Mouse (Mus musculus): Measurements from ENCODE around the gene Atxn7l3b.
"Not testable (repeated sequence)": the region's sequence is repeated elsewhere in the genome, so short reads cannot be mapped to it uniquely, and the experiment has no call there.

Atxn7l3b gene

DNA sequence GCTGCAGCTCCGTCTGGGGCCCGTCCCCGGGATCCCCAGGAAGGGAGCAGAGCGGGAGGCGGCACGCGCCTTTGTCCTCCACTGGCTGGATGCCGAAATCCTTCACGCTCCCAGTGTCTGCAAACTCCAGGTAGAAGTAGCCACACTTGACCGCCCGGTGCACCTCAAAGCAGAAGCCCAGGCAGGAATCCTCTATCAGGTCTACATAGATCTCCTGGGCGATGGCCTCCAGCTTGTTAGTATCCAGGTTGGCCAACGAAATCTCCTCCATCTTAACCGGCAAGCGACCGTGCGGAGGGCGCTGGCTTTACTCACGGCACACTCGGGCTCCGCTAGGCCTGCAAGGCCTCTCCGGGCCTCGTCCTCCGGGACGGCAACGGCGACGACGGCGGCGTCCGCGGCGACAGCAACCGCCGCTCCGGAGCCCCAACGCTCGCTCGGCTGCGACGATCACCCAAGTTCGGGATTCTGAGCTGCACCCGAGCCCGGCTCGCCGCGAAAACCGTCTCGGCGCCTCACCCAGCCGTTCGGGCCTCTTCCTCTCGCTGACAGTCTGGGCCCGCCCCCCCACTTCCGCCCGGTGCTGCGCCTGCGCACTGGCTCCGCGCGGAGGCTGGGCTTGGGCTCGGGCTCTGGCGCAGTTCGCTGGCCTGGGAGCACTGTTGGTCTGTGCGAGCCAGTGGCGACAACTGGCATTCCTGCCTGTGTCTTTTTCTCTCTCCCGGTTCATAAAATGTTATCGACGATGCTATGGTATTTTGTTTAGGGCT, at the start of gene Atxn7l3b:
TSS of gene Atxn7l3b (minus strand) at position 550 of the 770 bp plus-strand sequence.
- in situ Hi-C loops (cut with MboI; ENCODE audit: unreplicated experiment in 2 of 2), result no loop called here

DNA sequence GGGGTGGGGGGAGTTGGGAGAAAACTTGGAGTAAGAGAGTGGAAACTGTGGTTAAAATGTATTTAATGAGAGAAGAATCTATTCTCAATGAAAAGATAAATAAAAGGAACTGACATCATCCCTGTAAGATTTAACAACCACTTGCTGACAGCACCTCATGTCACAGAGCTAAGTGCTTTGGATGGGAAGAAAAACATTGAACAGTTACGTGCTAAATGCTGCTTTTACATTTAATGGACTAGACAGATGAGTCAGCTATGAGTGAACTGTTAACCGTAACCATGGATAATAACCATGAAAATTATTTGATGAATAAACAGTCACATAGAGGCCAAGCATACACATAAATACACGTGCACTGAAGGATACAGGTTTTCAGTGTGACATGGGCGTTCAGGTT, 48.8 kb upstream of the Atxn7l3b start:
- in situ Hi-C loops (cut with MboI; ENCODE audit: unreplicated experiment in 2 of 2), result no loop called here

DNA sequence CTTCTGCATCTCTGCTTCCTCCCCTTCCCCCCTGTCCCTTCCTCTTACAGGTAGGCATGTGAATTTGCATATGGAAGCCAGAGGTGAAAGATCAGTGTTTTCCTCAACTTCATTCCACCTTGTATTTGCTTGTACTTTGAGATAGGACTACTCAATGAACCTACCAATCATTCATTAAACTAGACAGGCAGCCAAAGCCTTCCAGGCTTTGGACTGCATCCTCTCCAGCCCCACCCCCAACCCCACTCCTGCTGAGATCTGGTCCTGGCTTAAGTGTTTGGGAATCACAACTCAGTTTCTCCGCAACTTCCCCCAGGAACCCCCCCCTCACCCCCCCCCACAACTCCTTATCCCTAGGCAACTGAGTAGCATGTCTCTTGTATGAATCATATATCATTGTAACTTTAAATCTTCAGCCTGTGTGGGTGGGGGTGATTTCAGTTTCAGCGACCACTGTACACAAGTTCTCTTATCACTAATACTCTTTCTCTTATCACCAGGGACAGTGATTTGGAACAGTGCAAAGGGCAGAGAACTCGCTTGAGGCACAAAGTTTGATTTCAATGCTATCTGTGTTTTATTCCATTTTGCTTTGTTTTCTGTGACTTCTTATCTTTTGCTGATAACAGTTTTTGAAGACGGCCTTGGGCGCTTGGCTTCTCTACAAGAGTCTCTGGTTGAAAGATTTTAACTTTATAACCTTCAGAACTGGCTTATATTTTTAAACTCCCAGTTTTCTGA, 44.7 kb upstream of the Atxn7l3b start:
- in situ Hi-C loops (cut with MboI; ENCODE audit: unreplicated experiment in 2 of 2), result no loop called here

DNA sequence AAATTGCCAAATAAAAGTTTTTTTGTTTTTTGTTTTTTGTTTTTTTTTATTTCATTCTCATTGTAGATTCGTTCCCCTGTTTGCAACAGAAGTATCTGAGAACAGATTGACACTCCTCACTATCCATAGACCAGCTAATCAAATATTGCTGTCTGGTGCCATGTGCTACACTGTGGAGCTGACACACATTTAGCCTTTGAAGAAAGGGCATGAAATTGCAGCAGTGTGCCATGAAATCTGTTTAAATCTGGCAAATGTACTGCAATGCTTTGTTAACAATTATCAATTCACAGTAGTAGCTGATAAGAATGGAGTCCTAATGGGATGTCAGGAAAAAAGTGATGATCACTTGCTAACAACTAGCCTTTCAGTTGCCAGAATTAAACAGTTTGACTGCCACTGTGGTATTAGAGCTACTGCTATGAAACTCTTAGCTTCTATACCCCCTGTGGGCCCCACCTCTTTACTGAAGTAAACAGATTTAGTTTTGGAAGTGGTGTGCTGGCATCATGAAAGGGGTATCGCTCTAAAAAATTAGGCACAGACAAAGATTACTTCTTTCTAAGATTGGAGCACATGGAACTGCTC, 41.3 kb upstream of the Atxn7l3b start:
- in situ Hi-C loops (cut with MboI; ENCODE audit: unreplicated experiment in 2 of 2), result no loop called here

DNA sequence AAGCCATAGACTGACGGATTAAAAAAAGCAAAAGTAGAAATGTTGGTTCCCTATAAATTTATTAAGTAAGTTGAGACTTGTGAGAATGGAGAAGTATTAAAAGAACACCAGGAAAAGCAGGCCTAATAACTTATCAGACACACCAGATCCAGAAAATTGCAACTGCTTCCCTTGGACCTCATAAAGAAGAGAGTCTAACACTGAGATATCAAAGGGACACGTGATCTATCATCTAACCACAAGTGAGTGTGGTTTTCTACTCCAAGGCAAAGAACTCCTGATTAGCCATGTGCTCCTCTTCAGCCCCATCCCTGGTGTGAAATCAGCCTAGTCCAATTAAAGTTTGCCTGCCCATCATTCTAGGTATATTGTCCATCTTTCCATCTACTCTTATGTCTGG, 38.8 kb upstream of the Atxn7l3b start:
- in situ Hi-C loops (cut with MboI; ENCODE audit: unreplicated experiment in 2 of 2), result no loop called here

GRCm38 (mm10) chr10:112962216-112962615, 33.4 kb upstream of the Atxn7l3b start:
- in situ Hi-C loops (cut with MboI; ENCODE audit: unreplicated experiment in 2 of 2), result not testable (repeated sequence)

- in situ Hi-C loops (cut with MboI; ENCODE audit: unreplicated experiment in 2 of 2), result no loop called here
These were observed 25.3 kb upstream of the Atxn7l3b start for GRCm38 (mm10) chr10:112954140-112954539.

DNA sequence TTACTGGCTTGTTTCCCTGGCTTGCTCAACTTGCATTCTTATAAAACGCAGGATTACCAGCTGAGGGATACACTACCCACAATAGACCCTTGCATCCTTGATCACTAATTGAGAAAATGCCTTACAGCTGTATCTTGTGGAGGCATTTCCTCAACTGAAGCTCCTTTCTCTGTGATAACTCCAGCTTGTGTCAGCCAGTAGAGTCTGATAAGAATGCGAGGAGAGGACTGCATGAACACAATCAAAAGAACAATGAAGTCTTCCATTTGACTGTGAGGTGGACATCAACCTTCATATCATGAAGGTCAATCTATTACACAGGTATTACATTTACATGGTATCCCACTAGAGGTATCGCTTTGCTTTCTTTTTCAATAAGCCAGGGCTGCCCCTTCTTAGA, 19.7 kb upstream of the Atxn7l3b start:
- in situ Hi-C loops (cut with MboI; ENCODE audit: unreplicated experiment in 2 of 2), result no loop called here

- in situ Hi-C loops (cut with MboI; ENCODE audit: unreplicated experiment in 2 of 2), result no loop called here
These were observed 418 bp upstream of the Atxn7l3b start for GRCm38 (mm10) chr10:112929222-112929615.

GRCm38 (mm10) chr10:112926961-112927360, 1.8 kb downstream of the Atxn7l3b start:
- in situ Hi-C loops (cut with MboI; ENCODE audit: unreplicated experiment in 2 of 2), result no loop called here

DNA sequence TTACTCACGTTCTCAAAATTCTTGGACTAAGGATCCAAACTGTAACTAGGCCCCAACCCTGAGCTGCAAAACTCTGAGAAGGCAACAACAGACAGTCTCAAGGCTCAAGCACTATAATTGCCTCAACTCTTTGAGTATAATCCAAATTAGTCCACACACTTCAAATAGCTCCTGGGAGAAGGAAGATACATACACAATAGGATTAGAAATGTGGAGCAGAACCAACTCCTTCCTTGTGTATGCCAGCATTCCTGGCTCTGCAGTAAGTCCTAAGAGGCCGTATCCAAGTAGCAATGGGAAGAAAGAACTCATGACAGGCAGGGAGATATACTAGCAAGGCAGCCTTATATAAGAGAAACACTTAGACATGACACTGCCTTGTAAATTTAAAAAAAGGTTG, 2.5 kb downstream of the Atxn7l3b start:
- in situ Hi-C loops (cut with MboI; ENCODE audit: unreplicated experiment in 2 of 2), result no loop called here

GRCm38 (mm10) chr10:112916575-112917190, 12.1 kb downstream of the Atxn7l3b start:
- in situ Hi-C loops (cut with MboI; ENCODE audit: unreplicated experiment in 2 of 2), result loop anchor here in 1 of 2 experiments (25.0 kb wide), 1 partner anchor 1879 kb away; no protein-coding TSS in a partner anchor

DNA sequence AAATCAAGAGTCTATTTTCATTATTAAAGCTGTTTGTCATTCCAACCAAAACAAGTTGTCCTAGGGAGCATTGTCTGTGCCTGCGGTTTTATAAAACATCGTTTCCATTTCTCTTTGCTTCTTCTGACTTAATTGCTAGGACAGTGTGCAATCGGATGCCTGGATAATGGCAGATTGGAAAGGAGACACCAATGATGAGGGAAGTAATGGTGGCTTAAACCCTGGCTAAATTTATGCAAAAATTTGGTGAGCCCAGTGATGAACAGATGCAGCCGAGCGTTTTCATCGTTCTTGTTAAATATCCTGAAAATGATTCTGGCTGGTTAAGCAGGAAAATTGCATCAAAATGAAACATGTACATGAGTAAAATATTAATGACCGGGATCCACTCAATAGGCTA, 28.6 kb downstream of the Atxn7l3b start:
- in situ Hi-C loops (cut with MboI; ENCODE audit: unreplicated experiment in 2 of 2), result loop anchor here in 1 of 2 experiments (25.0 kb wide), 1 partner anchor 1863 kb away; no protein-coding TSS in a partner anchor

DNA sequence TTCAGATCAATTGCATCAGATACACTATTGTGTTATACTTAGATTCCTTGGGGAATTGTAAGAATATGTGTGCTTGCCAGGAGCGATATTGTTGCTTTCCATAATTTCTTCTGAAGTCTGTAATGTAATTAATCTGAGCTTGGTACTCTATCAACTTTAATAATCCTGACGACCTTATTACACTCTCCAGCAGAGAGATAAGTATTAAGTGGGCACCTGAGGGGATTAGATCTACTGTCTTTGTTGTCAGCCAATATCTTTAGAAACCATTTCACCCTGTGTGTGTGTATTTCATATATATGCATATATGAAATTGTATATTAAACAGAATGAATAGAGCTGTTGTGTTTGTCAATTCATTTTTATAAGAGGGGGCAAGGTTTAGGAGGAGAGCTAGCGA, 29.0 kb downstream of the Atxn7l3b start:
- in situ Hi-C loops (cut with MboI; ENCODE audit: unreplicated experiment in 2 of 2), result loop anchor here in 1 of 2 experiments (25.0 kb wide), 1 partner anchor 1862 kb away; no protein-coding TSS in a partner anchor

GRCm38 (mm10) chr10:112896636-112897035, 32.2 kb downstream of the Atxn7l3b start:
- in situ Hi-C loops (cut with MboI; ENCODE audit: unreplicated experiment in 2 of 2), result no loop called here

- in situ Hi-C loops (cut with MboI; ENCODE audit: unreplicated experiment in 2 of 2), result no loop called here
These were observed 35.1 kb downstream of the Atxn7l3b start for GRCm38 (mm10) chr10:112893622-112894252.

- in situ Hi-C loops (cut with MboI; ENCODE audit: unreplicated experiment in 2 of 2), result no loop called here
These were observed 44.7 kb downstream of the Atxn7l3b start for GRCm38 (mm10) chr10:112884064-112884463.

DNA sequence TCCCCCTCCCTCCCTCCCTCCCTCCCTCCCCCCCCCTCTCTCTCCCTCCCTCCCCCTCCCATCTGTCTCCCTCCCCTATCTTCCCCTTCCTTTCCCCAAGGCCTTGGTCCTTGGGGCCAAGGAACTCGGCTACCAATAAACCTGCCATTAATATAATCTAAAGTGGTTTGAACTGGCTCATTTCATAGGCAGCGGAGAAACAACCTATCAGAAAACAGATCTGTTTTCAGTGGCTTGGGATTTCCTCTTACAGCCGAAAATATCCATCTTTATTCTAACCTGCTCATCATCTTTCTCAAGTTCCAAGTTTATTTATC, 45.2 kb downstream of the Atxn7l3b start:
- in situ Hi-C loops (cut with MboI; ENCODE audit: unreplicated experiment in 2 of 2), result no loop called here

- in situ Hi-C loops (cut with MboI; ENCODE audit: unreplicated experiment in 2 of 2), result no loop called here
These were observed 45.8 kb downstream of the Atxn7l3b start for GRCm38 (mm10) chr10:112882789-112883687.

- in situ Hi-C loops (cut with MboI; ENCODE audit: unreplicated experiment in 2 of 2), result no loop called here
These were observed 46.7 kb downstream of the Atxn7l3b start for GRCm38 (mm10) chr10:112882149-112882548.

Measured in v-Abl transformed pro-B cells (cell line).